Mouse (Mus musculus) heart, embryonic 13.5 days (tissue): ENCODE results near the gene Olfr492. TPM values are rescaled to one million over a fixed set of nuclear protein-coding genes. Genes with fewer than 3 reads are reported as not detected.

Source experiments
- ATAC-seq: fragments of 200-750 bp; cut with Nextera tagmentation; 2 replicates; pipeline ENCODE4 v1.8.0; 2017; ENCODE audit warnings: moderate TSS enrichment; ENCODE audit not compliant: insufficient number of reproducible peaks, low FRiP score, low TSS enrichment; ENCODE audit errors: extremely low read depth
- H3K27ac ChIP-seq: fragments of 300-500 bp; sonication (generic); replicated peaks from 2 replicates; pipeline ENCODE4 v1.5.1; 2015; ENCODE audit warnings: moderate library complexity, mild to moderate bottlenecking, inconsistent platforms
- H3K27me3 ChIP-seq: fragments of 300-500 bp; sonication (generic); replicated peaks from 2 replicates; pipeline ENCODE4 v1.6.1; 2015; ENCODE audit warnings: mild to moderate bottlenecking, inconsistent platforms
- H3K36me3 ChIP-seq: fragments of 300-500 bp; sonication (generic); 2 replicates; pipeline ENCODE4 v1.6.1; 2015; ENCODE audit warnings: mild to moderate bottlenecking, inconsistent platforms
- H3K4me1 ChIP-seq: fragments of 300-500 bp; sonication (generic); 2 replicates; pipeline ENCODE4 v1.6.1; 2015; ENCODE audit warnings: inconsistent platforms
- H3K4me2 ChIP-seq: fragments of 300-500 bp; sonication (generic); 2 replicates; pipeline ENCODE4 v1.6.1; 2015; ENCODE audit warnings: inconsistent platforms, mild to moderate bottlenecking, moderate library complexity
- H3K4me3 ChIP-seq: fragments of 300-500 bp; sonication (generic); 2 replicates; pipeline ENCODE4 v1.5.1; 2015; ENCODE audit warnings: moderate library complexity, mild to moderate bottlenecking, inconsistent platforms
- H3K9ac ChIP-seq: fragments of 300-500 bp; sonication (generic); 2 replicates; pipeline ENCODE4 v1.6.1; 2015; ENCODE audit warnings: inconsistent platforms, mild to moderate bottlenecking, moderate library complexity
- H3K9me3 ChIP-seq: fragments of 300-500 bp; sonication (generic); 2 replicates; pipeline ENCODE4 v1.6.1; 2016; ENCODE audit warnings: inconsistent platforms
- WGBS: fragments of 180-500 bp; shearing (Covaris S2); methylation state at CpG from one replicate; pipeline ENCODE4 v1.1.7; 2015; ENCODE audit warnings: mixed read lengths; 5-methylcytosine and 5-hydroxymethylcytosine counted together
- polyA plus RNA-seq: library from polyadenylated mRNA; unstranded; fragments of >200 nt; fragmentation: Nextera tagmentation; extraction: Ambion mirVana; gene quantifications from 2 replicates; pipeline ENCODE4 v1.2.1, GENCODE M21; 2015

Gene Olfr492
- polyA plus RNA-seq: not detected in 2 replicates

GRCm38 (mm10) chr7:108323574-108323973 lies at the start of gene Olfr492:
TSS of gene Olfr492 (minus strand) at chr7:108323674.
- H3K36me3 ChIP-seq: no peaks in the 10 kb centered on the region
- H3K9me3 ChIP-seq: no peaks in the 10 kb centered on the region
- H3K9ac ChIP-seq: no peak within 1 kb of the TSS
- WGBS: 63% methylated on average over 2 of the region's 2 CpGs
- H3K4me1 ChIP-seq: no peaks in the 10 kb centered on the region
- ATAC-seq: no peak
- no peak within 1 kb of the TSS for H3K4me2 ChIP-seq
- H3K27me3 ChIP-seq: no peaks in the 10 kb centered on the region
- H3K4me3 ChIP-seq: no peak within 1 kb of the TSS
- no peak within 1 kb of the TSS for H3K27ac ChIP-seq

- Histone ChIP-seq H3K9me3 (peaks cover 2% of the 10 kb centered on the region; the same call in 1 of the 2 replicates), H3K27me3 (no peaks in the 10 kb centered on the region), H3K36me3 (no peaks in the 10 kb centered on the region), H3K27ac (no peak within 1 kb of the TSS), H3K4me2 (no peak within 1 kb of the TSS), H3K9ac (no peak within 1 kb of the TSS), H3K4me1 (no peaks in the 10 kb centered on the region), H3K4me3 (no peak within 1 kb of the TSS)
- no peak for ATAC-seq
- WGBS: 55% methylated on average over 3 of the region's 3 CpGs
Measured at GRCm38 (mm10) chr7:108365035-108365434, 41.6 kb upstream of the Olfr492 start, which contains the start of gene Olfr494. TSS of gene Olfr494 (plus strand) at chr7:108365335.

- no peak within 1 kb of the TSS for H3K4me3 ChIP-seq
- no peaks in the 10 kb centered on the region for H3K4me1 ChIP-seq
- H3K27me3 ChIP-seq: no peaks in the 10 kb centered on the region
- no peaks in the 10 kb centered on the region for H3K9me3 ChIP-seq
- no peak within 1 kb of the TSS for H3K9ac ChIP-seq
- 42% methylated on average over 1 of the region's 1 CpGs for WGBS
- H3K27ac ChIP-seq: no peak within 1 kb of the TSS
- H3K4me2 ChIP-seq: no peak within 1 kb of the TSS
- ATAC-seq: no peak
- H3K36me3 ChIP-seq: no peaks in the 10 kb centered on the region
Measured at GRCm38 (mm10) chr7:108346879-108347278, 23.4 kb upstream of the Olfr492 start, which contains the start of gene Olfr493. TSS of gene Olfr493 (minus strand) at chr7:108346979.

GRCm38 (mm10) chr7:108313151-108313550 lies 10.3 kb downstream of the Olfr492 start, which contains the start of gene Olfr491:
TSS of gene Olfr491 (plus strand) at chr7:108313451.
- Histone ChIP-seq H3K9me3 (no peaks in the 10 kb centered on the region), H3K4me3 (no peak within 1 kb of the TSS)
- 65% methylated on average over 1 of the region's 1 CpGs for WGBS

GRCm38 (mm10) chr7:108288834-108289233 lies 34.6 kb downstream of the Olfr492 start, which contains the start of gene Olfr490:
TSS of gene Olfr490 (minus strand) at chr7:108288934.
- no peak for ATAC-seq
- no peak within 1 kb of the TSS for H3K27ac ChIP-seq
- H3K9me3 ChIP-seq: no peaks in the 10 kb centered on the region; the same call in 1 of the 2 replicates
- no peak within 1 kb of the TSS for H3K4me3 ChIP-seq
- no peaks in the 10 kb centered on the region for H3K36me3 ChIP-seq
- no peaks in the 10 kb centered on the region for H3K4me1 ChIP-seq
- H3K27me3 ChIP-seq: no peaks in the 10 kb centered on the region
- no peak within 1 kb of the TSS for H3K4me2 ChIP-seq
- H3K9ac ChIP-seq: no peak within 1 kb of the TSS

More at GRCm38 (mm10) chr7:108313151-108313550, 10.3 kb downstream of the Olfr492 start, which contains the start of gene Olfr491:
- no peak within 1 kb of the TSS for H3K4me2 ChIP-seq
- no peak for ATAC-seq
- no peaks in the 10 kb centered on the region for H3K36me3 ChIP-seq
- H3K27ac ChIP-seq: no peak within 1 kb of the TSS
- H3K27me3 ChIP-seq: no peaks in the 10 kb centered on the region
- H3K9ac ChIP-seq: no peak within 1 kb of the TSS
- H3K4me1 ChIP-seq: no peaks in the 10 kb centered on the region

Other genes starting within 250 kb of the Olfr492 start
- gene Olfr481, start 243.8 kb downstream of the Olfr492 start, polyA plus RNA-seq: not detected in 2 replicates
- not detected in 2 replicates for gene Olfr482, start 226.1 kb downstream of the Olfr492 start, polyA plus RNA-seq
- gene Olfr483, start 222.8 kb downstream of the Olfr492 start, polyA plus RNA-seq: not detected in 2 replicates
- not detected in 2 replicates for gene Olfr484, start 196.2 kb downstream of the Olfr492 start, polyA plus RNA-seq
- not detected in 2 replicates for gene Olfr485, start 163.8 kb downstream of the Olfr492 start, polyA plus RNA-seq
- gene Olfr486, start 150.9 kb downstream of the Olfr492 start, polyA plus RNA-seq: not detected in 2 replicates
- not detected in 2 replicates for gene Olfr487, start 109.0 kb downstream of the Olfr492 start, polyA plus RNA-seq
- not detected in 2 replicates for gene Olfr488, start 65.3 kb downstream of the Olfr492 start, polyA plus RNA-seq
- not detected in 2 replicates for gene Olfr490, start 34.7 kb downstream of the Olfr492 start, polyA plus RNA-seq
- gene Olfr491, start 10.2 kb downstream of the Olfr492 start, polyA plus RNA-seq: not detected in 2 replicates
- gene Olfr493, start 23.3 kb upstream of the Olfr492 start, polyA plus RNA-seq: not detected in 2 replicates
- gene Olfr494, start 41.7 kb upstream of the Olfr492 start, polyA plus RNA-seq: not detected in 2 replicates
- gene Olfr495, start 69.5 kb upstream of the Olfr492 start, polyA plus RNA-seq: not detected in 2 replicates
- not detected in 2 replicates for gene Olfr497, start 96.7 kb upstream of the Olfr492 start, polyA plus RNA-seq
- gene Olfr498, start 141.7 kb upstream of the Olfr492 start, polyA plus RNA-seq: not detected in 2 replicates
- gene Olfr502, start 201.4 kb upstream of the Olfr492 start, polyA plus RNA-seq: not detected in 2 replicates
- not detected in 2 replicates for gene Olfr503, start 220.9 kb upstream of the Olfr492 start, polyA plus RNA-seq
- not detected in 2 replicates for gene Olfr504, start 242.1 kb upstream of the Olfr492 start, polyA plus RNA-seq